Mouse (Mus musculus) hindbrain, postnatal 0 days (tissue): ENCODE data around the gene Abcb10. TPM values are rescaled to one million over a fixed set of nuclear protein-coding genes. Genes with fewer than 3 reads are reported as not detected.
"Not testable (repeated sequence)": the region's sequence is repeated elsewhere in the genome, so short reads cannot be mapped to it uniquely, and the experiment has no call there.

ENCODE experiments used
- ATAC-seq: fragments of 200-750 bp; cut with Nextera tagmentation; 2 replicates; pipeline ENCODE4 v1.8.0; 2017; ENCODE audit warnings: mild to moderate bottlenecking, moderate TSS enrichment, moderate library complexity
- DNase-seq: peaks from one replicate; pipeline ENCODE4 v3.0.0-alpha.2; 2015; ENCODE audit warnings: low spot score
- H3K27ac ChIP-seq: fragments of 300-500 bp; sonication (generic); 2 replicates; pipeline ENCODE4 v1.5.1; 2014; ENCODE audit warnings: mild to moderate bottlenecking
- H3K27me3 ChIP-seq: fragments of 300-500 bp; sonication (generic); 2 replicates; pipeline ENCODE4 v1.6.1; 2014; ENCODE audit warnings: low read length, mixed read lengths; ENCODE audit not compliant: insufficient read depth
- H3K36me3 ChIP-seq: fragments of 300-500 bp; sonication (generic); 2 replicates; pipeline ENCODE4 v1.6.1; 2014; ENCODE audit warnings: low read length, mixed read lengths; ENCODE audit not compliant: insufficient read depth
- H3K4me1 ChIP-seq: fragments of 300-500 bp; sonication (generic); 2 replicates; pipeline ENCODE4 v1.6.1; 2014; ENCODE audit warnings: antibody characterized with exemption, low read length, mixed read lengths; ENCODE audit not compliant: insufficient read depth
- H3K4me2 ChIP-seq: fragments of 300-500 bp; sonication (generic); 2 replicates; pipeline ENCODE4 v1.6.1; 2014; ENCODE audit warnings: low read depth, mild to moderate bottlenecking, low read length, moderate library complexity, mixed read lengths
- H3K4me3 ChIP-seq: fragments of 300-500 bp; sonication (generic); 2 replicates; pipeline ENCODE4 v1.5.1; 2014; ENCODE audit warnings: low read length
- H3K9ac ChIP-seq: fragments of 300-500 bp; sonication (generic); replicated peaks from 2 replicates; pipeline ENCODE4 v1.6.1; 2014; ENCODE audit warnings: mild to moderate bottlenecking, low read length, moderate library complexity, mixed read lengths
- H3K9me3 ChIP-seq: fragments of 300-500 bp; sonication (generic); 2 replicates; pipeline ENCODE4 v1.6.1; 2016; ENCODE audit warnings: low read length, mixed read lengths
- CTCF ChIP-seq: IDR thresholded peaks from 2 replicates; pipeline ENCODE4 v1.5.1; 2016; ENCODE audit warnings: antibody characterized with exemption, control low read depth, low read depth
- WGBS: fragments of 180-500 bp; shearing (Covaris S2); extraction: QIAGEN DNeasy Blood & Tissue Kit; methylation state at CpG from one replicate; pipeline ENCODE4 v1.1.7; 2014; 5-methylcytosine and 5-hydroxymethylcytosine counted together
- polyA plus RNA-seq: library from polyadenylated mRNA; unstranded; fragments of >200 nt; fragmentation: Nextera tagmentation; extraction: Ambion mirVana; gene quantifications from 2 replicates; pipeline ENCODE4 v1.2.1, GENCODE M21; 2015
- total RNA-seq: library from RNA; depleted of rRNA; stranded (reverse); fragments of >200 nt; gene quantifications from 2 replicates; pipeline ENCODE4 v1.2.3, GENCODE M21; 2014

Abcb10 gene
- total and polyA plus RNA-seq, 2 experiments from 2014 or later, result 13.4 to 39.0 TPM

- no peak overlapping the region for H3K4me2 ChIP-seq
- no peak overlapping the region for H3K9ac ChIP-seq
- DNase-seq (no peak), ATAC-seq (no peak)
- WGBS, result 89% methylated on average over 3 of the region's 3 CpGs
- H3K4me3 ChIP-seq, result no peak overlapping the region
- H3K36me3 ChIP-seq, result no peaks in the 10 kb centered on the region
- H3K9me3 ChIP-seq, result no peaks in the 10 kb centered on the region
- H3K27me3 ChIP-seq, result no peaks in the 10 kb centered on the region
- no peak for TF ChIP-seq CTCF
- no peak overlapping the region for H3K27ac ChIP-seq
- peaks cover 8% of the 10 kb centered on the region for H3K4me1 ChIP-seq
Observed at GRCm38 (mm10) chr8:124014751-124015150, 31.8 kb upstream of the Abcb10 start.

- not testable (repeated sequence) for H3K4me1 ChIP-seq, H3K4me2 ChIP-seq, DNase-seq, H3K9ac ChIP-seq, H3K27me3 ChIP-seq, H3K4me3 ChIP-seq, ATAC-seq, H3K27ac ChIP-seq, H3K36me3 ChIP-seq, H3K9me3 ChIP-seq
- 97% methylated on average over 7 of the region's 7 CpGs for WGBS
Observed at GRCm38 (mm10) chr8:124014299-124014698, 31.4 kb upstream of the Abcb10 start.

DNA sequence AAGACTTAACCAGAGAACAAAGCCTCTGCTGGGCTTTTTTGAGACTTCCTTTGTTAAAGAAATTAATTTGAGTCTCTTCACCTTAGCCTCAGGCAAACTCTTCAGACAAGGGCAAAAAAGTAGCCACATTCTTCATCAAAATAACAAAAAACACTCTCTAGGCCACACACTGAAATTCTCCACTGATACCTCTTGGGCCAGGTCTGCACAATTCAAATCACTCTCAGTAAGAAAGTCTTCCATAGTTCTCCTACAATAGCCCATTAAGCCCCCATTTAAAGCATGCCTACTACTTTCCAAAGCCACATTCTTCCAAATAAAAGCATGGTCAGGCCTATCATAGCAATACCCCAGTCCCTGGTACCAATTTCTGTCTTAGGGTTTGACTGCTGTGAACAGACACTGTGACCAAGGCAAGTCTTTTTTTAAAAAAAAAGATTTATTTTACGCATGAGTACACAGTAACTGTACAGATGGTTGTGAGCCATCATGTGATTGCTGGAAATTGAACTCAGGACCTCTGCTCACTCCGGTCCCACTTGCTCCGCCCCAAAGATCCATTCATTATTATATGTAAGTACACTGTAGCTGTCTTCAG is 29.2 kb upstream of the Abcb10 start:
- no peaks in the 10 kb centered on the region for H3K4me1 ChIP-seq
- no peak overlapping the region for H3K27ac ChIP-seq
- no peak overlapping the region for H3K9ac ChIP-seq
- H3K36me3 ChIP-seq, result peaks cover 8% of the 10 kb centered on the region; the same call in 1 of the 2 replicates
- 94% methylated on average over 3 of the region's 3 CpGs for WGBS
- DNase-seq (no peak), ATAC-seq (no peak)
- no peaks in the 10 kb centered on the region for H3K27me3 ChIP-seq
- H3K4me2 ChIP-seq, result no peak overlapping the region
- H3K9me3 ChIP-seq, result no peaks in the 10 kb centered on the region
- no peak overlapping the region for H3K4me3 ChIP-seq
- no peak for TF ChIP-seq CTCF

GRCm38 (mm10) chr8:124011580-124011979 is 28.7 kb upstream of the Abcb10 start:
- H3K4me1 ChIP-seq, result no peaks in the 10 kb centered on the region
- peaks cover 13% of the 10 kb centered on the region; the same call in 1 of the 2 replicates for H3K36me3 ChIP-seq
- ATAC-seq (no peak), DNase-seq (no peak)
- no peaks in the 10 kb centered on the region for H3K9me3 ChIP-seq
- no peak overlapping the region for H3K4me2 ChIP-seq
- no peak overlapping the region for H3K9ac ChIP-seq
- H3K27me3 ChIP-seq, result no peaks in the 10 kb centered on the region
- 91% methylated on average over 3 of the region's 3 CpGs for WGBS
- no peak overlapping the region for H3K4me3 ChIP-seq
- no peak overlapping the region for H3K27ac ChIP-seq
- TF ChIP-seq CTCF, result no peak

- Histone ChIP-seq H3K4me2 (no peak overlapping the region), H3K27me3 (no peaks in the 10 kb centered on the region), H3K27ac (no peak overlapping the region), H3K36me3 (peaks cover 42% of the 10 kb centered on the region), H3K4me3 (no peak overlapping the region), H3K4me1 (no peaks in the 10 kb centered on the region), H3K9ac (no peak overlapping the region), H3K9me3 (no peaks in the 10 kb centered on the region)
- no peak for TF ChIP-seq CTCF
- WGBS, result 90% methylated on average over 6 of the region's 6 CpGs
- DNase-seq (no peak), ATAC-seq (no peak)
Observed at GRCm38 (mm10) chr8:124007829-124008228, 24.9 kb upstream of the Abcb10 start.

GRCm38 (mm10) chr8:124002546-124003108 is 19.7 kb upstream of the Abcb10 start:
- H3K27ac ChIP-seq, result no peak overlapping the region
- H3K4me2 ChIP-seq, result no peak overlapping the region
- no peak for DNase-seq
- ATAC-seq, result no peak
- TF ChIP-seq CTCF, result no peak
- H3K4me1 ChIP-seq, result no peaks in the 10 kb centered on the region
- 93% methylated on average over 10 of the region's 10 CpGs for WGBS
- H3K36me3 ChIP-seq, result peaks cover 48% of the 10 kb centered on the region
- H3K9ac ChIP-seq, result no peak overlapping the region
- no peaks in the 10 kb centered on the region for H3K27me3 ChIP-seq
- H3K4me3 ChIP-seq, result no peak overlapping the region
- no peaks in the 10 kb centered on the region for H3K9me3 ChIP-seq

DNA sequence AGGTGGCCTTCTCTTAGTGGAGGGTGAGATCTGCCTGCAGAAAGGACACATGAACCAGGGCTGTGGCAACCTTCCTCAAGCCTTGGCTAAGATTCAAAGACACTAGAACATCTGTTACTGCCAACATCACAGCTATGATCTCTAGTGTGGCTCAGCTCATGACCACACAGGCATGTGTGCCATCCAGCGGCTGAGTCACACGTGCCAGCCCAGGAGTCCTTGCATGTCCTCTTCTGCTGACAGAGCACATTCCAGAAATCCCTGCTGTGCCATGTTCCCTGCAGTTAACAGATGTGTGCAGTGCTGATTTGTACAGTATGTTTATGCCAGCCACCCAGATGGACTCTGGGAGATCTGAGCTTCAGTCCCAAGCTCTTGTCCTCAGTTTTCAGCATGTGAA is 16.6 kb upstream of the Abcb10 start:
- peaks cover 36% of the 10 kb centered on the region for H3K36me3 ChIP-seq

More for the DNA sequence above, 16.6 kb upstream of the Abcb10 start:
- 69% methylated on average over 2 of the region's 2 CpGs for WGBS
- Histone ChIP-seq H3K27ac (no peak overlapping the region), H3K9ac (no peak overlapping the region), H3K27me3 (no peaks in the 10 kb centered on the region), H3K9me3 (no peaks in the 10 kb centered on the region), H3K4me3 (no peak overlapping the region), H3K4me1 (no peaks in the 10 kb centered on the region), H3K4me2 (no peak overlapping the region)
- DNase-seq, result no peak
- ATAC-seq, result no peak
- TF ChIP-seq CTCF, result no peak
